Mouse (Mus musculus) heart, embryonic 13.5 days (tissue): ENCODE results near the gene Arl6ip4. TPM values are rescaled to one million over a fixed set of nuclear protein-coding genes. Genes with fewer than 3 reads are reported as not detected.

Source experiments
- ATAC-seq: fragments of 200-750 bp; cut with Nextera tagmentation; 2 replicates; pipeline ENCODE4 v1.8.0; 2017; ENCODE audit warnings: moderate TSS enrichment; ENCODE audit not compliant: insufficient number of reproducible peaks, low FRiP score, low TSS enrichment; ENCODE audit errors: extremely low read depth
- H3K27ac ChIP-seq: fragments of 300-500 bp; sonication (generic); replicated peaks from 2 replicates; pipeline ENCODE4 v1.5.1; 2015; ENCODE audit warnings: moderate library complexity, mild to moderate bottlenecking, inconsistent platforms
- H3K27me3 ChIP-seq: fragments of 300-500 bp; sonication (generic); replicated peaks from 2 replicates; pipeline ENCODE4 v1.6.1; 2015; ENCODE audit warnings: mild to moderate bottlenecking, inconsistent platforms
- H3K36me3 ChIP-seq: fragments of 300-500 bp; sonication (generic); 2 replicates; pipeline ENCODE4 v1.6.1; 2015; ENCODE audit warnings: mild to moderate bottlenecking, inconsistent platforms
- H3K4me1 ChIP-seq: fragments of 300-500 bp; sonication (generic); 2 replicates; pipeline ENCODE4 v1.6.1; 2015; ENCODE audit warnings: inconsistent platforms
- H3K4me2 ChIP-seq: fragments of 300-500 bp; sonication (generic); 2 replicates; pipeline ENCODE4 v1.6.1; 2015; ENCODE audit warnings: inconsistent platforms, mild to moderate bottlenecking, moderate library complexity
- H3K4me3 ChIP-seq: fragments of 300-500 bp; sonication (generic); 2 replicates; pipeline ENCODE4 v1.5.1; 2015; ENCODE audit warnings: moderate library complexity, mild to moderate bottlenecking, inconsistent platforms
- H3K9ac ChIP-seq: fragments of 300-500 bp; sonication (generic); 2 replicates; pipeline ENCODE4 v1.6.1; 2015; ENCODE audit warnings: inconsistent platforms, mild to moderate bottlenecking, moderate library complexity
- H3K9me3 ChIP-seq: fragments of 300-500 bp; sonication (generic); 2 replicates; pipeline ENCODE4 v1.6.1; 2016; ENCODE audit warnings: inconsistent platforms
- WGBS: fragments of 180-500 bp; shearing (Covaris S2); methylation state at CpG from one replicate; pipeline ENCODE4 v1.1.7; 2015; ENCODE audit warnings: mixed read lengths; 5-methylcytosine and 5-hydroxymethylcytosine counted together
- polyA plus RNA-seq: library from polyadenylated mRNA; unstranded; fragments of >200 nt; fragmentation: Nextera tagmentation; extraction: Ambion mirVana; gene quantifications from 2 replicates; pipeline ENCODE4 v1.2.1, GENCODE M21; 2015

Arl6ip4 gene
- polyA plus RNA-seq, 1 experiment from 2014 or later, result 70.8 TPM

GRCm38 (mm10) chr5:124082941-124083688 is 32.8 kb upstream of the Arl6ip4 start:
- 86% methylated on average over 17 of the region's 17 CpGs for WGBS
- no peak for ATAC-seq
- H3K4me2 ChIP-seq, result no peak overlapping the region
- no peak overlapping the region for H3K27ac ChIP-seq
- no peaks in the 10 kb centered on the region for H3K36me3 ChIP-seq
- no peak overlapping the region for H3K4me3 ChIP-seq
- H3K9me3 ChIP-seq, result no peaks in the 10 kb centered on the region
- peaks cover 11% of the 10 kb centered on the region for H3K27me3 ChIP-seq
- peak overlapping the region; percentile 33; the same call in 1 of the 2 replicates for H3K9ac ChIP-seq
- H3K4me1 ChIP-seq, result peaks cover 30% of the 10 kb centered on the region

DNA sequence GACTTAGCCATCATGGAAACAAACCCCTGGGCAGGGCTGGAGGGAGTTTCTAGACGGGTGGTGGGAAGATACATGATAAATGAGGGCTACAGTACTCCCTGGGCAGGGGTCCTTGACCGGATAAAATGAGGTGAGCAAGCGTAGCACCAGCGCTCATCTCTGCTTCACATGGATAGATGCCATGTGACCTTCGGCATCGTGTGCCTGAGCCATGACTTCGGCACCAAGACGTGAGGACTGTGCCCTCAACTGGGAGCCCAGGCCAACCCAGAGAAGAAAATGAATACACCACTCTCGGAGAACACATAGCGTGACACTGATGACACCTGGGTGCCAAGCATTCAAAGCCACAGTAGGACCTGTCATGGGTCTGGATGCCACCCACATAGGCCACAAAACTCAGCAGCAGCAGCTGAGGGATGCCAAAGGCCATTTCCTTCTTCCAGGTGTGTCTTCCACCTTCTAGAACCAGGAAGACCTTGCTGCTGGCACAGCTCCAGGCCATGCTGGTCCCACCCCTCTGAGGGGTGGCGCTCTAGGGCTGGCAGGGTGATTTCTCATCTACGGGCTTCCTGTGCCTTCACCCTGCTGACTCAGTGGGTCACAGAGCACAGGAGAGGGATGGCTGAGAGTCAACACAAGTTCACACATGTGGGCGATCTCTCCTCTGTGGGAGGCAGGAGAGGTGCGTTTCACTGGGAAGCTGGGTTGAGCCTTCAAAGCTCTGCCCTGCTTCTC is 31.9 kb upstream of the Arl6ip4 start:
- H3K4me1 ChIP-seq, result peaks cover 26% of the 10 kb centered on the region
- no peaks in the 10 kb centered on the region for H3K36me3 ChIP-seq
- no peak overlapping the region for H3K4me2 ChIP-seq
- no peak overlapping the region for H3K27ac ChIP-seq
- ATAC-seq, result no peak
- H3K27me3 ChIP-seq, result peaks cover 8% of the 10 kb centered on the region
- no peak overlapping the region for H3K9ac ChIP-seq
- H3K9me3 ChIP-seq, result no peaks in the 10 kb centered on the region
- no peak overlapping the region for H3K4me3 ChIP-seq
- WGBS, result 81% methylated on average over 14 of the region's 14 CpGs

DNA sequence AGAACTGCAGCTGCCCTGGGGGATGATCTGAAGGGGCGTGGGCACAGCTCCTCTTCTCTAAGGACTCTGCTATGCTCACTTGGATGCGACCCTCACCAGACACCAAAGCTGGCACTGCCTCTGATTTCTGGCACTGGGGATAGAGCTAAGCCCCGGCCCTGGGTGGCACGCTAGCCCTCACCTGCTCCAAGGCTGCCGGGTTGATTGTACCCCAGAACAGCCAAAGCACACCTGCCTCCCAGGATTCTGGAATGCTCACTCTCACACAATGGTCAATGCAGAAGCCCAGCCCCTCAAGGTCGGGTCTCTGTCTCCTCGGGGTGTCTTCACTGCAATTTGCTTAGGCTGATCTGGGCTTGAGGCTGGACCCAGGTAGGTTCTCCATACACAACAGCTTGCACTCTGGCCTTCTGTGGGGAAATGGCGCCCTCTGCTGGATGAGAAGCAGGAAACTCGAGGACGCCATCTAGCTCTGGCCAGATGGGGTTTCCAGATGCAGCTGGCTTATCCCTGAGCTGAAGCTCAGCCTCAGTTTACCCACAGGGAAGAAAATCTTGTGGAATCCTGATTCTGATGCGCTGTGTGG is 31.2 kb upstream of the Arl6ip4 start:
- Histone ChIP-seq H3K36me3 (no peaks in the 10 kb centered on the region), H3K9ac (no peak overlapping the region), H3K4me1 (peaks cover 24% of the 10 kb centered on the region), H3K9me3 (no peaks in the 10 kb centered on the region), H3K27ac (no peak overlapping the region), H3K4me2 (no peak overlapping the region), H3K27me3 (peaks cover 8% of the 10 kb centered on the region), H3K4me3 (no peak overlapping the region)
- ATAC-seq, result no peak
- 41% methylated on average over 11 of the region's 11 CpGs for WGBS

- Histone ChIP-seq H3K9me3 (no peaks in the 10 kb centered on the region), H3K9ac (no peak overlapping the region), H3K4me2 (no peak overlapping the region), H3K27ac (no peak overlapping the region), H3K4me1 (peaks cover 17% of the 10 kb centered on the region), H3K4me3 (no peak overlapping the region), H3K27me3 (peaks cover 8% of the 10 kb centered on the region), H3K36me3 (no peaks in the 10 kb centered on the region)
- no peak for ATAC-seq
- WGBS, result 58% methylated on average over 3 of the region's 3 CpGs
Measured at GRCm38 (mm10) chr5:124085513-124085912, 30.4 kb upstream of the Arl6ip4 start.

DNA sequence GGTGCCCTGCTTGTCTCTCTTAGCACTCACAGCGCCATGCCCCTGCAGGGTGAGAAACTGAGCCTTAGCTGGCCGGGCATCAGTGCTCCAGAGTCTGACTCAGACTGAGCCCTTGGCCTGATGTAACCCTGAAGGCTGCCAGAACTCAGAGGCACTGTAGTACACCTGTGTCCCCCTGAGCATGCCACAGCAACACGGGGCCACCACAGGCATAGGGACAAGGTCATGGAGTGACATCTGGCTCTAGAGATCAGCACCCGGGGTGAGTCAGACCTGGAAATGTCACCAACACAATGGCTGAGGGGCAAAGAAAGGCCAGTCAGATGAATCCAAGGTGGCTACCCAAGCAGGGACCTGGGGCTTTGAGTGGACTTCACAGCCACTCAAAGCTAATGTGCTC is 29.0 kb upstream of the Arl6ip4 start:
- H3K4me1 ChIP-seq, result peaks cover 10% of the 10 kb centered on the region; the same call in 1 of the 2 replicates
- no peak overlapping the region for H3K27ac ChIP-seq
- peaks cover 8% of the 10 kb centered on the region for H3K27me3 ChIP-seq
- WGBS, result 73% methylated on average over 4 of the region's 4 CpGs
- H3K4me3 ChIP-seq, result no peak overlapping the region
- H3K36me3 ChIP-seq, result no peaks in the 10 kb centered on the region
- H3K9ac ChIP-seq, result no peak overlapping the region
- no peaks in the 10 kb centered on the region for H3K9me3 ChIP-seq
- no peak for ATAC-seq
- no peak overlapping the region for H3K4me2 ChIP-seq

DNA sequence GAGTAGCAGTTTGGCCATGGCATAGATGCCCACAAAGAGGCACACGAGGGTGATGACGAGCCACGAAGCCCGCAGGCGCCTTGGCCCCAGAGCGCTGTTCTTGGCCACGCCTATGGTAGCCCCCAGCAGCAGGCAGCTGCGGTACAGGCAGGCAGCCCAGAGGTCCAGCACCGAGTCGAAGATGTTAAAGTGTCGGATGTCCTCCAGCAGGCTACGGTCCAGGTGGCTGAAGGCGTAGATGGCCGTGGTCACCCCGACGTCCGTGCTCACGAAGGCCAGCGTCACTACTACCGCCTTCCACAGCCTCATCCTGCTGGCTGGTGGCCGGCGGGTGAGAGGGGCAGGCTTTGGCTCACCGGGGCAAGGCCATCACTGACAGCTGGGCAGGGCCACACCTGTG is 26.0 kb upstream of the Arl6ip4 start:
- peaks cover 15% of the 10 kb centered on the region for H3K27me3 ChIP-seq
- ATAC-seq, result no peak
- H3K36me3 ChIP-seq, result no peaks in the 10 kb centered on the region
- no peak overlapping the region for H3K27ac ChIP-seq
- H3K4me2 ChIP-seq, result no peak overlapping the region
- H3K9ac ChIP-seq, result no peak overlapping the region
- H3K4me1 ChIP-seq, result peaks cover 17% of the 10 kb centered on the region; the same call in 1 of the 2 replicates
- no peak overlapping the region for H3K4me3 ChIP-seq
- no peaks in the 10 kb centered on the region for H3K9me3 ChIP-seq
- WGBS, result 80% methylated on average over 23 of the region's 23 CpGs

DNA sequence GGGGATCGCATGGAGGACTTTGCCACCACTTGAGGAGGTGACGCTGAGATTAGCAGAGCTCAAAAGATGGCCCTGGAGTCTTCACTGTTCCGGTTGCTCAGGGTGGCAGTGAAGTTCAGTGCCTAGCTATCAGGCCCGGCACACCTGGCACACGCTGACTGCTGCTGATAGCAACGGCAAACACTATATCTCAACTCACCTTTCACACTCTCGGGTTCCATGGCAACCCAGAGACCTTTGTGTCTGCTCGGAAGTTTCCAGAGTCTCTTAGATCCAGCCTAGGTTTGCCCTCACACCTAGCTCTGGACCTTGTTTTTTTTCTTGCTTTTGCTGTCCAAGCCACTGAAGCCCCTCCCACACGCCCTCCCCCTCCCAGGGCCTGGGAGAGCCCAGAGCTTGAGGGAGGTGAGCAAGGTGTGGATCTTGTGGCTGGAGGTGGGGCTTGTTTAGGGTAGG is 23.9 kb upstream of the Arl6ip4 start:
- H3K36me3 ChIP-seq, result no peaks in the 10 kb centered on the region
- H3K27ac ChIP-seq, result no peak overlapping the region
- H3K27me3 ChIP-seq, result peaks cover 8% of the 10 kb centered on the region
- no peaks in the 10 kb centered on the region for H3K9me3 ChIP-seq
- peaks cover 20% of the 10 kb centered on the region for H3K4me1 ChIP-seq
- H3K4me2 ChIP-seq, result no peak overlapping the region; the same call in 1 of the 2 replicates
- ATAC-seq, result no peak
- H3K4me3 ChIP-seq, result no peak overlapping the region
- WGBS, result 46% methylated on average over 9 of the region's 9 CpGs
- no peak overlapping the region for H3K9ac ChIP-seq

GRCm38 (mm10) chr5:124093120-124093794 is 22.6 kb upstream of the Arl6ip4 start:
- no peak overlapping the region for H3K9ac ChIP-seq
- ATAC-seq, result no peak
- 69% methylated on average over 11 of the region's 11 CpGs for WGBS

GRCm38 (mm10) chr5:124093852-124094604 is 21.9 kb upstream of the Arl6ip4 start:
- Histone ChIP-seq H3K4me2 (peak overlapping the region; percentile 36; the same call in 1 of the 2 replicates), H3K9me3 (no peaks in the 10 kb centered on the region)

More at GRCm38 (mm10) chr5:124093120-124093794, 22.6 kb upstream of the Arl6ip4 start:
- Histone ChIP-seq H3K27me3 (peaks cover 10% of the 10 kb centered on the region), H3K4me3 (no peak overlapping the region), H3K4me1 (peaks cover 20% of the 10 kb centered on the region), H3K27ac (no peak overlapping the region), H3K4me2 (no peak overlapping the region), H3K36me3 (no peaks in the 10 kb centered on the region), H3K9me3 (no peaks in the 10 kb centered on the region)

DNA sequence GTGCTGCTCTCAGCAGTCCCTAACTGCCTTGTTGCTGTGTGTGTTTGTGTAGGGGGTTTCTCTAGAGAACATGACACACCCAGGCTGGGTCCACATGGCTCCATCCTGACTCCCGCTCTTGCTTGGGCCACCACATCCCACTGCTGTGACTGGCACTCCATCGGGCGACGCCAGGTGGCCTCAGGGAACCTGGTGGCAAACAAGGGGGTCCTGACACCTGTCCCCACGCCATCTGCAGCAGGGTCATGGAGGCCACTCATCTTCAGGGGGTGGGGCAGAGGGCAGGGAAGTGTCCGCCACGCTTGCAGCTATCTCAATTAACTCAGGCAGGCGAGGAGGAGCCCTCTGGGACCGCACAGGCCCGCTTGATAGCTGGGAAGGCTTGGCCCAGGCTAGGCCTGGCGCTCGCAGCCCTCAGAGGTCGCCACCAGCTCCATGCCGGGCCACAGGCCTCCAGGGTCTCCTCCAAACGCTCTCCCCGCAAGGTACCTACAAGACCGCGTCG is 20.8 kb upstream of the Arl6ip4 start:
- peak; percentile 10; the same call in 1 of the 2 replicates for ATAC-seq
- H3K27me3 ChIP-seq, result peaks cover 10% of the 10 kb centered on the region
- H3K4me3 ChIP-seq, result peak overlapping the region; percentile 57
- H3K9ac ChIP-seq, result peak overlapping the region; percentile 78
- peaks cover 20% of the 10 kb centered on the region for H3K4me1 ChIP-seq
- 16% methylated on average over 19 of the region's 19 CpGs for WGBS
- H3K9me3 ChIP-seq, result no peaks in the 10 kb centered on the region
- no peaks in the 10 kb centered on the region for H3K36me3 ChIP-seq
- peak overlapping the region; percentile 85 for H3K4me2 ChIP-seq
- H3K27ac ChIP-seq, result no peak overlapping the region

More at GRCm38 (mm10) chr5:124093852-124094604, 21.9 kb upstream of the Arl6ip4 start:
- H3K4me1 ChIP-seq, result peaks cover 20% of the 10 kb centered on the region
- no peak for ATAC-seq
- no peak overlapping the region for H3K27ac ChIP-seq
- H3K36me3 ChIP-seq, result no peaks in the 10 kb centered on the region
- H3K4me3 ChIP-seq, result no peak overlapping the region
- H3K9ac ChIP-seq, result no peak overlapping the region
- WGBS, result 90% methylated on average over 12 of the region's 12 CpGs
- H3K27me3 ChIP-seq, result peaks cover 10% of the 10 kb centered on the region
